Mouse (Mus musculus) CH12.LX (cell line): ENCODE measurements around the gene Apba3.

ENCODE experiments used
- BHLHE40 ChIP-seq: IDR thresholded peaks from 2 replicates; pipeline ENCODE4 v1.6.1; 2011; ENCODE audit warnings: mild to moderate bottlenecking, low read depth, low read length, improper control_type of control experiment
- CTCF ChIP-seq, 2 experiments: IDR thresholded peaks in 1 of 2; conservative IDR thresholded peaks in 1 of 2; 2 replicates each; pipeline ENCODE4 v1.5.1; 2011 to 2012; ENCODE audit warnings: low read depth in 2 of 2, low read length in 2 of 2, improper control_type of control experiment in 1 of 2, inconsistent platforms in 1 of 2, mild to moderate bottlenecking in 1 of 2, moderate library complexity in 1 of 2
- ELF1 ChIP-seq: IDR thresholded peaks from 2 replicates; pipeline ENCODE4 v1.6.1; 2014; ENCODE audit warnings: low read depth, mild to moderate bottlenecking, inconsistent platforms, low read length, improper control_type of control experiment
- IRF4 ChIP-seq: IDR thresholded peaks from 2 replicates; pipeline ENCODE4 v1.6.1; 2014; ENCODE audit warnings: low read depth, mild to moderate bottlenecking, inconsistent platforms, low read length, improper control_type of control experiment
- MAFK ChIP-seq: IDR thresholded peaks from 2 replicates; pipeline ENCODE4 v1.6.1; 2011; ENCODE audit warnings: low read length, improper control_type of control experiment; ENCODE audit not compliant: insufficient replicate concordance
- MAZ ChIP-seq: IDR thresholded peaks from 2 replicates; pipeline ENCODE4 v1.6.1; 2012; ENCODE audit warnings: low read depth, mild to moderate bottlenecking, inconsistent platforms, low read length, improper control_type of control experiment, moderate library complexity
- MEF2A ChIP-seq: IDR thresholded peaks from 2 replicates; pipeline ENCODE4 v1.6.1; 2014; ENCODE audit warnings: low read depth, mild to moderate bottlenecking, inconsistent platforms, low read length, improper control_type of control experiment, borderline replicate concordance
- POLR2A ChIP-seq: IDR thresholded peaks from 2 replicates; pipeline ENCODE4 v1.6.1; 2011; ENCODE audit warnings: low read depth, mild to moderate bottlenecking, improper control_type of control experiment, low read length
- RAD21 ChIP-seq: IDR thresholded peaks from 2 replicates; pipeline ENCODE4 v1.6.1; 2011; ENCODE audit warnings: low read depth, mild to moderate bottlenecking, low read length, improper control_type of control experiment, moderate library complexity
- USF1 ChIP-seq: IDR thresholded peaks from 2 replicates; pipeline ENCODE4 v1.6.1; 2014; ENCODE audit warnings: low read depth, mild to moderate bottlenecking, inconsistent platforms, low read length, improper control_type of control experiment
- ZC3H11A ChIP-seq: IDR thresholded peaks from 2 replicates; pipeline ENCODE4 v1.6.1; 2012; ENCODE audit warnings: low read depth, mild to moderate bottlenecking, inconsistent platforms, low read length, improper control_type of control experiment
- ZKSCAN1 ChIP-seq: IDR thresholded peaks from 2 replicates; pipeline ENCODE4 v1.6.1; 2012; ENCODE audit warnings: low read depth, inconsistent platforms, low read length, improper control_type of control experiment, borderline replicate concordance

DNA sequence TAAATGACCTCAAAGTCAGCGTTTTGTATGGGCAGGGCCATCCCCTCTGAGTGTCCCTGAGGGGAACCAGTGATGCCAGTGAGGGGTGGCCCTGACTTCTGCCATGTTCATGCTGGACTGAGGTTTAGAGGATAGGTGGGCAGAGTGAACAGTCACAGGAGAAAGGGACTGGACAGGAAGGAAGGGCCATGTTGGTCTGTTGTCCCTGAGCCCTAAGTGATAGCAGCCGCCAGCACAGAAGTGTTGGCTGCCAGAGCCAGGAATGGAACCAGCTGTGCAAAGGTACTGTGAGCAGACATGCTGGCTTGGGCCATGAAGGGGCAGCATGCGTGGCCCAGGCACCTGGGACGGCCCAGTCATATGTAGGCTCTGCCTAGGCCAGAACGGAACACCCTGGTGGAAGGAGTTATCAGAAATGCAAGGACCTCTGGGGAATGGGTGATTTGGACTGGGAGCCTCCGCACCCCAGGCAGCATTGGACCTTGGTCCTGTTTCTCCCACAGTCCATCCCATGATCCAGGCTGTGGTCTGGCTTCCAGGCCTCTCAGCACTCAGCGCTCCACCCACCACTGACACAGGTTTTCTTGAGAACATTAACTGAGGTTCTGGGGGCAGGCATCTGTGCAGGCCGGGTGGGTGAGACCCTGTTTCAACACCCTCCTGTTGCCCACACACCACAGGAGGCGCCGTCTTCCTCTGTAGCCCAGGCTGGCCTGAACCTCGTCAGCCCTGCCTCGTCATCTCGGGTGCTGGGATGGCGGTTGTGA, 33.0 kb downstream of the Apba3 start:
- TF ChIP-seq MEF2A (no peak), MAFK (no peak), BHLHE40 (no peak), CTCF (conservative IDR thresholded peaks at IDR 0.05 in 1 of 2, IDR thresholded peaks at IDR 0.05 in 1 of 2; ENCODE audit: low read depth in 2 of 2, low read length in 2 of 2) (no peak), MAZ (no peak), IRF4 (no peak), ZC3H11A (no peak), ZKSCAN1 (no peak), RAD21 (no peak), POLR2A (no peak), ELF1 (no peak), USF1 (no peak)
